Mouse (Mus musculus): ENCODE data around the gene Cytip. TPM values are rescaled to one million over a fixed set of nuclear protein-coding genes. Genes with fewer than 3 reads are reported as not detected.

Cytip gene
- polyA plus RNA-seq, 2 experiments, result 1.4 to 2.7 TPM

DNA sequence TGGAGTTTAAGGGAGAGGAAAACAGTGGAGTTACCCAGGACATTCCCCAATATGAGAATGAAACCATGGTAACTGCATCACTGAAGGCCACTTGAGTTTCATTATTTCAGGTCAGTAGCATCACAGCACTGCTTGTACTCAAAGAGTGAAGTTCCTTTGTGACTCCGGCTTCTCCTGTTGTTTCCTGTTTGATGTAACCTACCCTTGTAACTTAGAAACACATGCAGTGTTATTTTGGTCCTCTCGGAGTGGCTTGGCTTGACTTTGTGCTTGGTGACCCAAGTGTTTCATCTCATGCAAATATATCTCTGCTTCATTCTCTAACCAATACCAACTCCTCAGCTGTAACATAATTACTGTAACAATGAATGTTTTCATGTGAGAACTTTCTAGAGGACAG, 11.1 kb downstream of the Cytip start:
- no peak for TF ChIP-seq EP300 (IDR thresholded peaks at IDR 0.05; ENCODE audit: low read depth)
- no peak for TF ChIP-seq CTCF (IDR thresholded peaks at IDR 0.05; ENCODE audit: low read depth)
- H3K4me3 ChIP-seq (ENCODE audit: insufficient read depth in 1 of 2, low read depth in 2 of 2, low read length in 2 of 2), result no peak overlapping the region
- H3K9me3 ChIP-seq (ENCODE audit: control insufficient read depth, low read length), result no peaks in the 10 kb centered on the region

GRCm38 (mm10) chr2:58183658-58184057, 11.7 kb downstream of the Cytip start:
- Histone ChIP-seq H3K4me2 (ENCODE audit: low read depth) (no peak overlapping the region), H3K4me3 (ENCODE audit: insufficient read depth in 1 of 2, low read depth in 2 of 2, low read length in 2 of 2) (no peak overlapping the region), H3K9ac (replicated peaks) (no peak overlapping the region), H3K27ac (no peak overlapping the region), H3K4me1 (replicated peaks; ENCODE audit: control insufficient read depth in 2 of 2, insufficient read depth in 2 of 2, low read length in 1 of 2) (no peaks in the 10 kb centered on the region), H3K27me3 (ENCODE audit: control insufficient read depth, insufficient read depth, low read length) (no peaks in the 10 kb centered on the region), H3K36me3 (replicated peaks; ENCODE audit: control insufficient read depth, insufficient read depth, low read depth) (no peaks in the 10 kb centered on the region), H3K9me3 (ENCODE audit: control insufficient read depth, low read length) (no peaks in the 10 kb centered on the region)
- 9% methylated on average over 2 of the region's 2 CpGs for WGBS (ENCODE audit: insufficient replicate concordance)
- DNase-seq (ENCODE audit: low read depth in 3 of 3, low spot score in 3 of 3) (no peak), ATAC-seq (ENCODE audit: insufficient read depth) (no peak)
- no peak for TF ChIP-seq EP300 (IDR thresholded peaks at IDR 0.05; ENCODE audit: low read depth)
- TF ChIP-seq CTCF (IDR thresholded peaks at IDR 0.05; ENCODE audit: low read depth), result no peak

More for the DNA sequence above, 11.1 kb downstream of the Cytip start:
- Histone ChIP-seq H3K36me3 (replicated peaks; ENCODE audit: control insufficient read depth, insufficient read depth, low read depth) (no peaks in the 10 kb centered on the region), H3K4me2 (ENCODE audit: low read depth) (no peak overlapping the region), H3K27me3 (ENCODE audit: control insufficient read depth, insufficient read depth, low read length) (no peaks in the 10 kb centered on the region), H3K27ac (no peak overlapping the region), H3K4me1 (replicated peaks; ENCODE audit: control insufficient read depth in 2 of 2, insufficient read depth in 2 of 2, low read length in 1 of 2) (no peaks in the 10 kb centered on the region), H3K9ac (replicated peaks) (no peak overlapping the region)
- DNase-seq (ENCODE audit: low read depth in 3 of 3, low spot score in 3 of 3), result no peak
- WGBS (ENCODE audit: insufficient replicate concordance), result 41% methylated on average over 2 of the region's 2 CpGs
- no peak for ATAC-seq (ENCODE audit: insufficient read depth)

DNA sequence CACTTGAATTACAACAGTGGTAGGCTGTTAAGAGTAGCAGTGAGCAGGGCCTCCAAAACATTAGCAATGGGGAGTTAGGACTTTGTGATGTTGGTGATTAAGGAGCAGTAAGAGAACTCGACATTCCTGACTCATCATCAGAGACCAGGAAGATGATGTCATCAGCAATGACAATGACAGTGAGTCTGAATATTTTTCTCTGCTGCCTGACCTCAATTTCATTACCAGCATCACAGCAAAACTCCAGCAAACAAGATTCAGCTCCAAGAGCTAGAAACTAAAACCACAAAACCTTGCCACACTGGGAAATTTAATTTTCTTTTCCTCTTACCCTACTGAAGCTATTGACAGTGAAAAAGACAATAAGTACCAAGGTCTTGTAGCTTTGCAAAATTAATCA, 14.6 kb downstream of the Cytip start:
- H3K9ac ChIP-seq (replicated peaks), result no peak overlapping the region
- no peaks in the 10 kb centered on the region for H3K9me3 ChIP-seq (ENCODE audit: control insufficient read depth, low read length)
- WGBS (ENCODE audit: insufficient replicate concordance), result 17% methylated on average over 1 of the region's 1 CpGs
- ATAC-seq (ENCODE audit: insufficient read depth) (no peak), DNase-seq (ENCODE audit: low read depth in 3 of 3, low spot score in 3 of 3) (no peak)
- no peak overlapping the region for H3K4me2 ChIP-seq (ENCODE audit: low read depth)
- no peak for TF ChIP-seq CTCF (IDR thresholded peaks at IDR 0.05; ENCODE audit: low read depth)
- H3K27ac ChIP-seq, result no peak overlapping the region
- H3K36me3 ChIP-seq (replicated peaks; ENCODE audit: control insufficient read depth, insufficient read depth, low read depth), result no peaks in the 10 kb centered on the region
- H3K4me3 ChIP-seq (ENCODE audit: insufficient read depth in 1 of 2, low read depth in 2 of 2, low read length in 2 of 2), result no peak overlapping the region
- H3K4me1 ChIP-seq (replicated peaks; ENCODE audit: control insufficient read depth in 2 of 2, insufficient read depth in 2 of 2, low read length in 1 of 2), result no peaks in the 10 kb centered on the region
- no peaks in the 10 kb centered on the region for H3K27me3 ChIP-seq (ENCODE audit: control insufficient read depth, insufficient read depth, low read length)

- no peak overlapping the region for H3K9ac ChIP-seq (replicated peaks)
- no peaks in the 10 kb centered on the region for H3K9me3 ChIP-seq (ENCODE audit: control insufficient read depth, low read length)
- H3K27ac ChIP-seq, result no peak overlapping the region
- WGBS (ENCODE audit: insufficient replicate concordance), result 11% methylated on average over 1 of the region's 1 CpGs
- no peak for ATAC-seq (ENCODE audit: insufficient read depth)
- H3K4me3 ChIP-seq (ENCODE audit: insufficient read depth in 1 of 2, low read depth in 2 of 2, low read length in 2 of 2), result no peak overlapping the region
- H3K27me3 ChIP-seq (ENCODE audit: control insufficient read depth, insufficient read depth, low read length), result no peaks in the 10 kb centered on the region
- H3K36me3 ChIP-seq (replicated peaks; ENCODE audit: control insufficient read depth, insufficient read depth, low read depth), result no peaks in the 10 kb centered on the region
- H3K4me2 ChIP-seq (ENCODE audit: low read depth), result no peak overlapping the region
- no peak for TF ChIP-seq CTCF (IDR thresholded peaks at IDR 0.05; ENCODE audit: low read depth)
- TF ChIP-seq EP300 (IDR thresholded peaks at IDR 0.05; ENCODE audit: low read depth), result no peak
- DNase-seq (ENCODE audit: low read depth in 3 of 3, low spot score in 3 of 3), result no peak
- no peaks in the 10 kb centered on the region for H3K4me1 ChIP-seq (replicated peaks; ENCODE audit: control insufficient read depth in 2 of 2, insufficient read depth in 2 of 2, low read length in 1 of 2)
Measured at GRCm38 (mm10) chr2:58179056-58179455, 16.3 kb downstream of the Cytip start.

GRCm38 (mm10) chr2:58175392-58176291, 19.7 kb downstream of the Cytip start:
- H3K4me2 ChIP-seq (ENCODE audit: low read depth), result no peak overlapping the region
- WGBS (ENCODE audit: insufficient replicate concordance), result 59% methylated on average over 8 of the region's 8 CpGs
- no peak for ATAC-seq (ENCODE audit: insufficient read depth)

More at GRCm38 (mm10) chr2:58175392-58176291, 19.7 kb downstream of the Cytip start:
- no peak for TF ChIP-seq EP300 (IDR thresholded peaks at IDR 0.05; ENCODE audit: low read depth)
- no peak for TF ChIP-seq CTCF (IDR thresholded peaks at IDR 0.05; ENCODE audit: low read depth)
- H3K36me3 ChIP-seq (replicated peaks; ENCODE audit: control insufficient read depth, insufficient read depth, low read depth), result no peaks in the 10 kb centered on the region
- no peak overlapping the region for H3K9ac ChIP-seq (replicated peaks)
- no peak for DNase-seq (ENCODE audit: low read depth in 3 of 3, low spot score in 3 of 3)
- H3K27me3 ChIP-seq (ENCODE audit: control insufficient read depth, insufficient read depth, low read length), result no peaks in the 10 kb centered on the region
- no peak overlapping the region for H3K4me3 ChIP-seq (ENCODE audit: insufficient read depth in 1 of 2, low read depth in 2 of 2, low read length in 2 of 2)
- no peak overlapping the region for H3K27ac ChIP-seq
- H3K9me3 ChIP-seq (ENCODE audit: control insufficient read depth, low read length), result no peaks in the 10 kb centered on the region
- H3K4me1 ChIP-seq (replicated peaks; ENCODE audit: control insufficient read depth in 2 of 2, insufficient read depth in 2 of 2, low read length in 1 of 2), result no peaks in the 10 kb centered on the region

Data from liver, embryonic 14.5 days (tissue).